Mouse (Mus musculus): ENCODE measurements at regions not wholly inside any gene's neighbourhood (a gene's known extent, or its start where the extent isn't known, plus 50 kb on each side); places are given as distances from the start of the nearest gene placed in this dataset.
"Not testable (repeated sequence)": the region's sequence is repeated elsewhere in the genome, so short reads cannot be mapped to it uniquely, and the experiment has no call there.

DNA sequence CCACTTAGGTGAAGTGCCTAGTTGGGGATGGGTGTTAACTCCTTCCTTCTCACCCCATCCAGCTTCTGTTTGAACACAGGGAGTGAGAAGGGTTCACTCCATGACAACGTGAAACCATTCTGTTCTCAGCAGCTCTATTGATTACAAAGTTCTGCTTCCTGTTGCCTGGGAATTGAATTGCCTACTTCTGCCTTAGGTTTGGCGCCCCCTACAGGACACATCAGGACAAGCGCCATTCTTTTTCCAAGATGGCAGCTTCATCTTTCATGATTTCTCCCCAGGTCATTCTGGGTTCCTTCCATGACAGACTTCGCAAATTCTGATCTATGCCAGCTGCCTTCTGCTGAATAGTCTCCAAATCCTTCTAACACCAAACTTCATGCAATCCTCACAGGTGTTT, 371.5 kb downstream of the Lrig3 start:
- DNase-seq, result no peak

- no peak for DNase-seq
These were observed 367.8 kb downstream of the Lrig3 start for GRCm38 (mm10) chr10:126333786-126334185.

- DNase-seq, result peak; percentile 91
These were observed 364.5 kb downstream of the Lrig3 start for GRCm38 (mm10) chr10:126330305-126330969.

DNA sequence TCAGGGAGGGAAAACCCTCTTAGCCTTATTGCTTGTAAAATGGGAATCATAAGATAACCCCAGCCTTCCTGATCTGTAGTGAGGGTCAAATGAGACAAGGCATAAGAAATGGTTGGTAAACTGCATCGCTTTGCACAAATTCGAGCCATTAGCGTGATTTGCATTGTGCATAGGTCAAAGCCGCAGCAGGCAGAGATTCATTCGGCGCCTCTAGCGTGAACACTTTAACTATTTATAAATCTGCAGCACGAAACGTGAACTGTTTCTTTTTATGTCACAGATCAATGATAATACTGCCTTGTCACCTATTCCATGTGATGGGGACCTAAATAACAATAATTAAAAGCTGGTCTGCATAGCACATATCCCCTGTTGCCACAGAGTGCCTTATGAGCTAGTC, 354.9 kb downstream of the Lrig3 start:
- no peak for DNase-seq

GRCm38 (mm10) chr10:126319795-126320194, 353.8 kb downstream of the Lrig3 start:
- DNase-seq, result no peak

GRCm38 (mm10) chr10:126299962-126300361, 334.0 kb downstream of the Lrig3 start:
- no peak for DNase-seq

GRCm38 (mm10) chr10:126298211-126298610, 332.2 kb downstream of the Lrig3 start:
- DNase-seq, result no peak

DNA sequence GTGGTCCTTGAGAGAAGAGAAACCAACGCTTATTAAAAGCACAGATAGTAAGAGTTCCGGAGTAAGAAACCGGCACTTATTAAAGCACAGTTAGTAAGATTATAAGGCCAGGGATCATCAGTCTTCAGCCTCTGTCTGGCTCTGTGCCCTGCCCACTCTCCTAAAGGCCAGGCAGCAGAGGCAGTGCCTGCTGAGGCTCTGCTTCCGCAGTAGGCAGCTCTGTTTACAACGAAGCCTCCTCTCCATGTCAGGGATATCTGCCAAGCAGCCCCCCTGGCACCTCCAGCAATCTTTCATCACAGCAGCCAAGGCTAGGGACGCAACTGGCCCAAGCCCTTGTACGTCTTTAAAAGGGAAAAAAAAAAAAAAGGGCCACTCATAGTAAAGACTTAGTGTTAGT, 329.9 kb downstream of the Lrig3 start:
- DNase-seq, result no peak

DNA sequence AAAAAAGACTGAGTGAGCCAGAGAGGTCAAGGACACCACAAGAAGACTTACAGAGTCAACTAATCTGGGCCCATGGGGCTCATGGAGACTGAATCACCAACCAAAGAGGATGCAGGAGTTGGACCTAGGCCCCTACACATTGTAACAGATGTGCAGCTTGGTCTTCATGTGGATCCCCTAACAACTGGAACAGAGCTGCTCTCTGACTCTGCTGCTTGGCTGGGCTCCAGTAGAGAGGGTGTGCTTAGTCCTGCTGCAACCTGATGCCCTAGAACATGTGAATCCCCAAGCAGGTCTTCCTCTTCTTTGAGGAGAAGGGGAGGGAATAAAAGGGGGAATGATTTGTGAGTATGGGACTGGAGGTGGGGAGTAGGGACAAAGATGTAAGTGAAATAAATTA, 325.8 kb downstream of the Lrig3 start:
- no peak for DNase-seq

DNA sequence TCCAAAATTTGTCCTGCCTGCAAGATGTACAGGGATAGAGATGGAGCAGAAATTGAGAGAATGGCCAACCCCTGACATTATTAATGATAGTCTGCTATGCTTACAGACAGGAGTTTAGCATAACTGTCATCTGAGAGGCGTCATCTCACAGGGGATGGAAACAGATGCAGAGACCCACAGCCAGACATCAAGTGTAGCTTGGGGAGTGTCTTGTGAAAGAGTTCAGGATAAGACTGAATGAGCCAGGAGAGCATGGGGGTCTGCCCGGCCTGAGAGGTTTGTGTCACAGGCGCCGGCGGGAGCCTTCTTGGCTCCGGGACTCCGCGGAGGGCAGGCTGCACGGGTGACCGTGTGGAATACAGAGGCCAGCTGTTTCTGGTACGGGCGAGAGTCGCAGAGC, 319.1 kb downstream of the Lrig3 start:
- not testable (repeated sequence) for DNase-seq

DNA sequence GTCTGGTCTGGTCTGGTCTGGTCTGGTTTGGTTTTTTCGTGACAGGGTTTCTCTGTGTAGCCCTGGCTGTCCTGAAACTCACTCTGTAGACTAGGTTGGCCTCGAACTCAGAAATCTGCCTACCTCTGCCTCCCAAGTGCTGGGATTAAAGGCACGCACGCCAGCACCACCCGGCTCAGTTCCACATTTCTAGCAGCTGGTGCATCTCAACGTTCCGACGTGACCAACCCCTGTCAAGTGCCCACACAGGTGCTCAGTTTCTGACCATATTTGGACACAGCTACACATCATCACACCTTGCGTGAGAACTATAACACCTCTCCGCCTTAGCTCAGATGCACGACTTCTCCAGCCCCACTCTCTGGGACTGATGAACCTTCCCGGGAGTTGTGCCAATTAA, 304.4 kb downstream of the Lrig3 start:
- DNase-seq, result no peak

DNA sequence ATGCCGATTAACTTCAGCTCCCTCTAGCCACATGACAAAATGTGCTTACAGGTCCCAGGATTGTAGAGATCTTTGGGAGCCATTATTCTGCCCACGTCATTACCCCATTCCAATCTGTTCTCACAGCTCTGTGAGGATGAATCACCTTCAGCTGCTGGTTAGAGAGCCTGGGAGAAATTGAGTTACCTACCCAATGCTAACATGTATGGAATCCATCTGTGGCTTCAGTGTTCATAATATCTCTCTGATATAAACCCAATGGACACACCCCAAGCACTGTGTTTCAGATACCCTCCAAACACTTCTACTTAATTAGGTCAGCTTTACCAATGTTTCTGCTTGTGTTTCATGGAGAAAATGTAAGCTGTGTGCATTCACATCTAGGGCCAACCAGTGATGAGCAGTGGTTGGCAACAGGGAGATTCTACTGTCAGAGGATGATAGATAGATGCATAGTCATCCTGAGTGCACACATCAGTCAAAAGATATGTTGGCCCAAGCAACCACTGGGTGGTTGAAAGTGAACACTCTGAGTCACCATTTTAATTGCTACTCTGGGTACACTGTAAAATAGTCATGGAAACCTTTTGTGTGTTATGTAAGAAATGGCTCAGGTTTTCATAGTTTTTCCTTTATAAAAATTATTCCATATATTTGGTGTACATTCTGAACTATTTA, 301.5 kb downstream of the Lrig3 start:
- DNase-seq, result no peak

GRCm38 (mm10) chr10:126257171-126257570, 291.2 kb downstream of the Lrig3 start:
- no peak for DNase-seq

GRCm38 (mm10) chr10:126254198-126254597, 288.2 kb downstream of the Lrig3 start:
- no peak for DNase-seq

- DNase-seq, result no peak
These were observed 283.2 kb downstream of the Lrig3 start for GRCm38 (mm10) chr10:126249176-126249575.

- DNase-seq, result no peak
These were observed 277.1 kb downstream of the Lrig3 start for GRCm38 (mm10) chr10:126243051-126243450.

DNA sequence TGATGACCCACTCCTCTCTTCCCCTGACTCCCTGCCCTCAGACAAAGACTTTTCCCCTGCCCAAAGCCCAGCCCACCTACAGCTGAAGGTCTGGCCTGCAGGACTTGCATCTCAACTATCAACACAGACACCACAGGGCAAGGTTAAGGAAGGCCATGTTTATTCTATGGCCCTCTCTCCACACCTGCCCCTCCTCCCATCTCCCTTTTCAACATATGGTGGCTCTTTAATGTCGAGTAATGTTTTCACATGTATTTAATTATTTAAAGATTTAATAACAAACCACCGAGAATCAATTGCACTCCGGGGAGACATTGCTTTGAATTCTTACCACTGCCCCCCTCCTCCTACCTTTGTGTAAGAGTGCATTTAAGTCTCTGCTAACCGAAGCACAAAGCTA, 273.6 kb downstream of the Lrig3 start:
- DNase-seq, result no peak
